ENCODE assay signal across 18 mouse cellular contexts in genomic region chr1:152616777-152617057, GRCm38 (mm10).
A peak's percentile ranks its signal among the peaks of the same experiment; 100 is the strongest.
DNase-seq lines count a peak whose midpoint lies in the region; ATAC-seq and TF ChIP-seq lines count a peak whose summit lies in the region.
"Had no signal": no experiment of that assay in that cellular context is flagged by ENCODE, and none has a peak within 500 bp of the region (broad histone marks: within the 10 kb centered on the region; RNA-seq: fewer than 3 reads in every experiment).

No protein-coding gene starts in this region.

- H3K9ac ChIP-seq in heart, adult 2 months (ENCODE audit: low read depth, low read length): peak overlapping the region; percentile 11; the same call in 1 of the 2 replicates
- H3K9ac ChIP-seq in hindbrain, embryonic 13.5 days: no peak overlapping the region
- H3K9ac ChIP-seq in stomach, embryonic 15.5 days: no peak overlapping the region
- no peak overlapping the region for H3K9ac ChIP-seq in stomach, postnatal 0 days (ENCODE audit: low read length)
- H3K9ac ChIP-seq: hindbrain, embryonic 12.5 days; midbrain, embryonic 13.5 days; neural tube, embryonic 15.5 days had no signal

- intact Hi-C loops in heart, adult 2 months (cut with DNase I): loop anchor here (2.0 kb wide), 1 partner anchor 18 kb away; no protein-coding TSS in a partner anchor
- intact Hi-C loops in heart, postnatal 14 days (cut with DNase I): no loop called here

- no peak for TF ChIP-seq POLR2A in heart, adult 2 months (IDR thresholded peaks at IDR 0.05; ENCODE audit: insufficient read depth, low read depth, low read length)

- no peak for ATAC-seq in hindbrain, embryonic 13.5 days (ENCODE audit: low FRiP score)
- no peak for ATAC-seq in stomach, embryonic 15.5 days (ENCODE audit: insufficient read depth, low FRiP score, low read depth)
- ATAC-seq in stomach, postnatal 0 days (ENCODE audit: low FRiP score, low TSS enrichment): no peak
- ATAC-seq: midbrain, embryonic 13.5 days had no signal

- H3K27me3 ChIP-seq in heart, adult 2 months (ENCODE audit: control insufficient read depth, insufficient read depth, low read length): no peaks in the 10 kb centered on the region
- H3K27me3 ChIP-seq in hindbrain, embryonic 13.5 days: no peaks in the 10 kb centered on the region
- no peaks in the 10 kb centered on the region for H3K27me3 ChIP-seq in hindbrain, embryonic 10.5 days (ENCODE audit: insufficient read depth, poor library complexity, severe bottlenecking)
- H3K27me3 ChIP-seq in stomach, embryonic 15.5 days (replicated peaks): no peaks in the 10 kb centered on the region
- H3K27me3 ChIP-seq in stomach, postnatal 0 days (ENCODE audit: control insufficient read depth, insufficient read depth, low read length): no peaks in the 10 kb centered on the region
- H3K27me3 ChIP-seq: hindbrain, embryonic 12.5 days; midbrain, embryonic 13.5 days; neural tube, embryonic 15.5 days had no signal

- no peak for DNase-seq in heart, adult 2 months
- no peak for DNase-seq in heart, postnatal 14 days
- DNase-seq in hindbrain, embryonic 10.5 days (ENCODE audit: low spot score): no peak
- DNase-seq in stomach, postnatal 0 days (ENCODE audit: low spot score): no peak
- DNase-seq in yolk sac, embryonic 10.5 days (ENCODE audit: low spot score): no peak
- DNase-seq: cerebellum, adult 11-12 months; cerebellum, postnatal 25 days; gastrocnemius, postnatal 14 days; kidney, postnatal 36 days; lung, adult 18-20 months; right cerebral cortex, postnatal 25 days; thymus, adult 18-20 months had no signal

- peak overlapping the region; percentile 62; the same call in 1 of the 2 replicates for H3K27ac ChIP-seq in heart, adult 2 months
- 0 out of 2 replicates have a peak overlapping the region, but pooled peaks have one; percentile 5 for H3K27ac ChIP-seq in hindbrain, embryonic 13.5 days
- H3K27ac ChIP-seq in hindbrain, embryonic 10.5 days: no peak overlapping the region
- H3K27ac ChIP-seq in stomach, embryonic 15.5 days: peak overlapping the region; percentile 54; the same call in 1 of the 2 replicates
- H3K27ac ChIP-seq in stomach, postnatal 0 days (replicated peaks): no peak overlapping the region
- peak overlapping the region; percentile 59 for H3K27ac ChIP-seq in macrophage
- H3K27ac ChIP-seq: hindbrain, embryonic 12.5 days; midbrain, embryonic 13.5 days; neural tube, embryonic 15.5 days had no signal

- H3K36me3 ChIP-seq in heart, adult 2 months (ENCODE audit: control insufficient read depth, insufficient read depth, low read length): peaks cover 63% of the 10 kb centered on the region
- no peaks in the 10 kb centered on the region; the same call in 1 of the 2 replicates for H3K36me3 ChIP-seq in hindbrain, embryonic 13.5 days
- peaks cover 80% of the 10 kb centered on the region for H3K36me3 ChIP-seq in hindbrain, embryonic 10.5 days
- no peaks in the 10 kb centered on the region for H3K36me3 ChIP-seq in stomach, embryonic 15.5 days
- no peaks in the 10 kb centered on the region for H3K36me3 ChIP-seq in stomach, postnatal 0 days (ENCODE audit: control insufficient read depth, insufficient read depth, low read length)
- peaks cover 11% of the 10 kb centered on the region for H3K36me3 ChIP-seq in macrophage (ENCODE audit: inconsistent target)
- H3K36me3 ChIP-seq: midbrain, embryonic 13.5 days; neural tube, embryonic 15.5 days had no signal

- H3K79me2 ChIP-seq in heart, adult 2 months (replicated peaks; ENCODE audit: control insufficient read depth, insufficient read depth, low read length): peaks cover 6% of the 10 kb centered on the region; the same call in 1 of the 2 replicates
- H3K79me2 ChIP-seq in macrophage (ENCODE audit: inconsistent target): peaks cover 70% of the 10 kb centered on the region; the same call in 1 of the 2 replicates

- no peak for TF ChIP-seq EP300 in heart, adult 2 months (IDR thresholded peaks at IDR 0.05; ENCODE audit: insufficient read depth, low read depth, low read length)
- no peak for TF ChIP-seq EP300 in stomach, postnatal 0 days (optimal IDR thresholded peaks at IDR 0.05)

- peaks cover 46% of the 10 kb centered on the region for H3K4me1 ChIP-seq in heart, adult 2 months (ENCODE audit: control insufficient read depth, insufficient read depth, low read length)
- peaks cover 23% of the 10 kb centered on the region for H3K4me1 ChIP-seq in hindbrain, embryonic 13.5 days (replicated peaks)
- peaks cover 36% of the 10 kb centered on the region for H3K4me1 ChIP-seq in hindbrain, embryonic 10.5 days (replicated peaks)
- peaks cover 18% of the 10 kb centered on the region for H3K4me1 ChIP-seq in stomach, embryonic 15.5 days
- H3K4me1 ChIP-seq in stomach, postnatal 0 days (replicated peaks; ENCODE audit: control insufficient read depth, insufficient read depth): no peaks in the 10 kb centered on the region; the same call in none of the 2 replicates

- no peak overlapping the region for H3K4me2 ChIP-seq in hindbrain, embryonic 13.5 days
- H3K4me2 ChIP-seq in stomach, embryonic 15.5 days: no peak overlapping the region
- no peak overlapping the region for H3K4me2 ChIP-seq in stomach, postnatal 0 days (replicated peaks; ENCODE audit: low read depth)
- H3K4me2 ChIP-seq: hindbrain, embryonic 12.5 days; midbrain, embryonic 13.5 days; neural tube, embryonic 15.5 days had no signal

- no peak for TF ChIP-seq CTCF in heart, adult 2 months (IDR thresholded peaks at IDR 0.05)
- TF ChIP-seq CTCF in stomach, postnatal 0 days (IDR thresholded peaks at IDR 0.05; ENCODE audit: low read depth): no peak

- no peaks in the 10 kb centered on the region; the same call in 1 of the 2 replicates for H3K9me3 ChIP-seq in hindbrain, embryonic 13.5 days
- peaks cover 10% of the 10 kb centered on the region for H3K9me3 ChIP-seq in hindbrain, embryonic 10.5 days
- no peaks in the 10 kb centered on the region for H3K9me3 ChIP-seq in stomach, embryonic 15.5 days
- H3K9me3 ChIP-seq in stomach, postnatal 0 days (ENCODE audit: control insufficient read depth, low read length): 0 out of 2 replicates have a peak, but pooled peaks cover 5% of the 10 kb centered on the region
- H3K9me3 ChIP-seq: hindbrain, embryonic 12.5 days; midbrain, embryonic 13.5 days; neural tube, embryonic 15.5 days had no signal

- no peak overlapping the region for H3K4me3 ChIP-seq in heart, adult 2 months
- H3K4me3 ChIP-seq in hindbrain, embryonic 13.5 days: no peak overlapping the region
- H3K4me3 ChIP-seq in hindbrain, embryonic 10.5 days: no peak overlapping the region
- H3K4me3 ChIP-seq in stomach, embryonic 15.5 days (replicated peaks): no peak overlapping the region
- H3K4me3 ChIP-seq in stomach, postnatal 0 days (ENCODE audit: low read depth, low read length): no peak overlapping the region
- no peak overlapping the region for H3K4me3 ChIP-seq in macrophage (ENCODE audit: inconsistent target)
- H3K4me3 ChIP-seq: hindbrain, embryonic 12.5 days; midbrain, embryonic 13.5 days; neural tube, embryonic 15.5 days had no signal

Comparison
In these comparisons a context has a peak if more than half of its experiments do, and no peak if none do; other contexts are left out.
1. H3K27ac ChIP-seq: peak in heart, adult 2 months (single experiment), hindbrain, embryonic 13.5 days (single experiment), stomach, embryonic 15.5 days (single experiment) and macrophage (single experiment); none in hindbrain, embryonic 10.5 days (single experiment) and stomach, postnatal 0 days (single experiment).